Mouse (Mus musculus): ENCODE measurements around the gene Vwa1.

GRCm38 (mm10) chr4:155727993-155728392, 46.5 kb downstream of the Vwa1 start:
- TF ChIP-seq CTCF (IDR thresholded peaks at IDR 0.05; ENCODE audit: extremely low read depth, insufficient read depth, insufficient read length, insufficient replicate concordance): no peak
- no peak for TF ChIP-seq POLR2A (IDR thresholded peaks at IDR 0.05; ENCODE audit: low read depth, low read length)

Measured in spleen, adult 2 months (tissue).